Mouse (Mus musculus) forebrain, embryonic 14.5 days (tissue): ENCODE results near the gene Zbtb49. TPM values are rescaled to one million over a fixed set of nuclear protein-coding genes. Genes with fewer than 3 reads are reported as not detected.

Source experiments
- ATAC-seq: fragments of 200-750 bp; cut with Nextera tagmentation; 2 replicates; pipeline ENCODE4 v1.8.0; 2017; ENCODE audit warnings: mild to moderate bottlenecking, moderate library complexity
- DNase-seq: peaks from one replicate; pipeline ENCODE4 v3.0.0-alpha.2; 2015; ENCODE audit warnings: low spot score
- H3K27ac ChIP-seq: fragments of 300-500 bp; sonication (generic); 2 replicates; pipeline ENCODE4 v1.5.1; 2014; ENCODE audit warnings: low read depth, mild to moderate bottlenecking, control low read depth, low read length, moderate library complexity
- H3K27me3 ChIP-seq: fragments of 300-500 bp; sonication (generic); replicated peaks from 2 replicates; pipeline ENCODE4 v1.6.1; 2014; ENCODE audit warnings: low read length, control low read depth, mixed read lengths; ENCODE audit not compliant: control insufficient read depth, insufficient read depth
- H3K36me3 ChIP-seq: fragments of 300-500 bp; sonication (generic); 2 replicates; pipeline ENCODE4 v1.6.1; 2014; ENCODE audit warnings: low read length, control low read depth; ENCODE audit not compliant: control insufficient read depth, insufficient read depth
- H3K4me1 ChIP-seq: fragments of 300-500 bp; sonication (generic); 2 replicates; pipeline ENCODE4 v1.6.1; 2014; ENCODE audit warnings: antibody characterized with exemption, low read length, control low read depth; ENCODE audit not compliant: control insufficient read depth, insufficient read depth
- H3K4me2 ChIP-seq: fragments of 300-500 bp; sonication (generic); 2 replicates; pipeline ENCODE4 v1.6.1; 2014; ENCODE audit warnings: mild to moderate bottlenecking, control low read depth, low read length
- H3K4me3 ChIP-seq: fragments of 300-500 bp; sonication (generic); 2 replicates; pipeline ENCODE4 v1.5.1; 2014; ENCODE audit warnings: low read depth, low read length, control low read depth
- H3K9ac ChIP-seq: fragments of 300-500 bp; sonication (generic); 2 replicates; pipeline ENCODE4 v1.6.1; 2014; ENCODE audit warnings: mild to moderate bottlenecking, low read length, control low read depth, moderate library complexity
- H3K9me3 ChIP-seq: fragments of 300-500 bp; sonication (generic); replicated peaks from 2 replicates; pipeline ENCODE4 v1.6.1; 2016; ENCODE audit warnings: low read length, control low read depth, mixed read lengths; ENCODE audit not compliant: control insufficient read depth
- WGBS: fragments of 180-500 bp; shearing (Covaris S2); extraction: QIAGEN DNeasy Blood & Tissue Kit; methylation state at CpG from one replicate; pipeline ENCODE4 v1.1.7; 2014; 5-methylcytosine and 5-hydroxymethylcytosine counted together
- polyA plus RNA-seq: library from polyadenylated mRNA; unstranded; fragments of >200 nt; fragmentation: Nextera tagmentation; extraction: Ambion mirVana; gene quantifications from 2 replicates; pipeline ENCODE4 v1.2.1, GENCODE M21; 2014

Zbtb49 gene
- polyA plus RNA-seq, result 15.9 and 19.6 TPM in 2 replicates

DNA sequence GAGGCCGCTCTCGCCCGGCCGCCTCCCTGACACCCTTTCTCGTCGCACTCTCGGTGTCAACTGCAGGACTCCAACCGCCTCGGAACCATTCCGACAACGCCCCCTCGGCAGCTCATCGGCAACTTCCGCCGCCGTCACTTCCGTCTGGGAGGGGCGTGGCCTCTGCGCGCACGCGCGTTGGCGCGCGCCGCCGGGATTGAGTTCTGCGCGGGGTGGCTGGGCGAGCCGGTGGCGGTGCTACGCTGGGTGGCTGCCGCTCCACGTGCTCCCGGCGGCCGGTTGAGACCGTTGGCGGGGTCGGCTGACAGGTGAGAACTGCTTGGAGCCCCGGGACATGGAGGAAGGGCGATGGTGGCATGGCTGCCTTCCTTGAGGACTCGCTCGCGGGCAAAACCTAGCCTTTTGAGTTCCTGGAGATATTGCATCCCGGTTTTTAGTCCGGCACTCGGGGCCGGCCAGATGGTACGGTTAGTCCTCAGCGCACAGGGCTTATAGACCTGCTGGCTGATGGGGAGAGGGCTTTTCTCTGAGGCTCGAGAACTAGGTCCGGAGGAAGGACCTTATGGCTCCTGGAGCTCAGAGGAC is at the start of gene Zbtb49, which contains the start of gene Lyar:
TSS of gene Zbtb49 (minus strand) at position 130 of the 585 bp plus-strand sequence.
TSS of gene Lyar (plus strand) at position 143 of the 585 bp plus-strand sequence.
- peak within 1 kb of the TSS; percentile 55 for H3K27ac ChIP-seq
- ATAC-seq, result peak; percentile 94
- WGBS, result under 1% methylated on average over 55 of the region's 55 CpGs

DNA sequence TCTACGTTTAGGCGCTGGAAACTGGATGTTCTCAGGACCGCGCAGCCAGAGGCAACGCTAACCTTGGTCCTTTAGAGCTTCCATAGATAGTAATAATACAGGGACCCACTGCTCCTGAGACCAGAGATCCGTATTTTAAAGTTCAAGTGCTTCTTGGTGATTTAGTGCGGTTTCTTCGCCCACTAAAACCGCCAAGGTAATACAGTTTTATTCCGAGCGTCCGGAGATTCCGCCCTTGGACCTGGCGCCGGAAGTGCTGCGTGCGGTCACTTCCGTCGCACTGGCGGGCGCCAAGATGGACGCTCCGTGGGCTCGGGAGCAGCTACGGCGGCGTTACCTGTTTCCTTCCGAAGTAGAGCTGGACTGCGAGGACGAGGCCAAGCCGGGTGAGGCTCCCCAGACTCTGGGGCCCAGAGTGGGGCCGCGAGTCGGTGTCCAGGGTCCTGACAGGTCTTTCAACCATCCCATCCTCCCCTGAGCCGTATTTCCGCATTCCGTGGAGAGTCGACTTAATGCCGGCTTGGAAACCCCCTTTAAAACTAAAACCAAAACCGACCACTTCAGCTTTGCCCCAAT is 39.9 kb upstream of the Zbtb49 start, which contains the start of gene Tmem128:
TSS of gene Tmem128 (plus strand) at position 79 of the 576 bp plus-strand sequence.
- H3K27me3 ChIP-seq, result no peaks in the 10 kb centered on the region
- H3K9ac ChIP-seq, result peak within 1 kb of the TSS; percentile 76
- peaks cover 7% of the 10 kb centered on the region for H3K4me1 ChIP-seq
- peak within 1 kb of the TSS; percentile 53; the same call in 1 of the 2 replicates for H3K27ac ChIP-seq
- peak; percentile 88 for ATAC-seq
- peak within 1 kb of the TSS; percentile 64 for H3K4me3 ChIP-seq
- WGBS, result under 1% methylated on average over 40 of the region's 40 CpGs
- peaks cover 33% of the 10 kb centered on the region for H3K36me3 ChIP-seq
- H3K9me3 ChIP-seq, result no peaks in the 10 kb centered on the region
- DNase-seq, result peak; percentile 78
- peak within 1 kb of the TSS; percentile 57 for H3K4me2 ChIP-seq

More for the DNA sequence above, at the start of gene Zbtb49, which contains the start of gene Lyar:
- Histone ChIP-seq H3K9ac (peak within 1 kb of the TSS; percentile 88), H3K27me3 (no peaks in the 10 kb centered on the region), H3K36me3 (peaks cover 20% of the 10 kb centered on the region), H3K4me3 (peak within 1 kb of the TSS; percentile 87), H3K4me2 (peak within 1 kb of the TSS; percentile 82), H3K4me1 (peaks cover 11% of the 10 kb centered on the region), H3K9me3 (no peaks in the 10 kb centered on the region)
- DNase-seq, result peak; percentile 94

DNA sequence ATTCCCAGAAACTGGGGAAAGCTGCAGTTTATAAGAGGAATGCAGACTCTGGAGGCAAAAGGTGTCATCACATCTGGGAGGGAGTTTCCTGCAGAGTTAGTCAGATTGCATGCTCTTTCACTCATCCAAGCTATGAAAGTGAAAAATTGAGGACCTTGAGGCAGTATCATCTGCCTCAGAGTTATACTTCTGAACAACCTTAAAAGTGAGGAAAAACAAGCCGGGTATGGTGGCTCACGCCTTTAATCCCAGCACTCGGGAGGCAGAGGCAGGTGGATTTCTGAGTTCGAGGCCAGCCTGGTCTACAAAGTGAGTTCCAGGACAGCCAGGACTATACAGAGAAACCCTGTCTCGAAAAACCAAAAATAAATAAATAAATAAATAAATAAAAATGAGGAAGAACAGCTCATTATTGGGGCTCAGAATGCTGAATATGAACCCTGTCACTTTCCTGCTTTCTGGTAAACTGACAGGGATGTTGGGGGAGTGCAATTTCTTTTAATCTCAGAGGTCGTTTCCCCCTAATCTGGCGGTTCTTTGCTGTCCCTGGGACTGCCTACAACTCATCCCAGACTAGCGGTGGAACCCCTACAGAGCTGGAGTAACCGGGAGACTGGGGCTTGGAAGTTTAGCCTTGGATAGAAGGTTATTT is 39.3 kb upstream of the Zbtb49 start:
- H3K4me1 ChIP-seq, result peaks cover 7% of the 10 kb centered on the region
- H3K4me3 ChIP-seq, result peak overlapping the region; percentile 64
- no peaks in the 10 kb centered on the region for H3K27me3 ChIP-seq
- peak overlapping the region; percentile 53; the same call in 1 of the 2 replicates for H3K27ac ChIP-seq
- H3K4me2 ChIP-seq, result peak overlapping the region; percentile 57
- ATAC-seq, result peak; percentile 1; the same call in 1 of the 2 replicates
- DNase-seq, result no peak
- peak overlapping the region; percentile 76 for H3K9ac ChIP-seq
- WGBS, result 48% methylated on average over 9 of the region's 9 CpGs
- no peaks in the 10 kb centered on the region for H3K9me3 ChIP-seq
- H3K36me3 ChIP-seq, result peaks cover 27% of the 10 kb centered on the region

DNA sequence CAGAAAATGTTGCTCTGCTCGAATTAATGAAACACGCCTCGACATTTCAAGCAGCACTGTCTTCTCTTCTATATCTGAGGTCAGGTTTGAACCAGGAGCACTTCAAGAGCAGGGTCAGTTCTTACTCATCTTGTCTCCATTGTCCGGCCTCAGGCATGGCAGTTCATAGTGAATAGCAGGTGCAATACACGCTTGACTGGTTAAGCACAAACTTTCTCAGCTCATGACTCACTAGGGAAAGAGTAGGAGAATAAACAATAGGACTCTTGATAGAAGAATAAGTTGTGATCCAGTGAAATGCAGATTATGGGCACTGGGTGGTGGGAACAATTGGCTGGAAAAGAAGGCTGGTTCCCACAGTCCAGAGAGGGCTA is 38.5 kb upstream of the Zbtb49 start:
- ATAC-seq, result no peak
- Histone ChIP-seq H3K27me3 (no peaks in the 10 kb centered on the region), H3K4me1 (peaks cover 7% of the 10 kb centered on the region), H3K9ac (no peak overlapping the region), H3K9me3 (no peaks in the 10 kb centered on the region), H3K36me3 (peaks cover 19% of the 10 kb centered on the region), H3K4me2 (no peak overlapping the region), H3K27ac (no peak overlapping the region), H3K4me3 (no peak overlapping the region)
- WGBS, result 88% methylated on average over 5 of the region's 5 CpGs
- no peak for DNase-seq

DNA sequence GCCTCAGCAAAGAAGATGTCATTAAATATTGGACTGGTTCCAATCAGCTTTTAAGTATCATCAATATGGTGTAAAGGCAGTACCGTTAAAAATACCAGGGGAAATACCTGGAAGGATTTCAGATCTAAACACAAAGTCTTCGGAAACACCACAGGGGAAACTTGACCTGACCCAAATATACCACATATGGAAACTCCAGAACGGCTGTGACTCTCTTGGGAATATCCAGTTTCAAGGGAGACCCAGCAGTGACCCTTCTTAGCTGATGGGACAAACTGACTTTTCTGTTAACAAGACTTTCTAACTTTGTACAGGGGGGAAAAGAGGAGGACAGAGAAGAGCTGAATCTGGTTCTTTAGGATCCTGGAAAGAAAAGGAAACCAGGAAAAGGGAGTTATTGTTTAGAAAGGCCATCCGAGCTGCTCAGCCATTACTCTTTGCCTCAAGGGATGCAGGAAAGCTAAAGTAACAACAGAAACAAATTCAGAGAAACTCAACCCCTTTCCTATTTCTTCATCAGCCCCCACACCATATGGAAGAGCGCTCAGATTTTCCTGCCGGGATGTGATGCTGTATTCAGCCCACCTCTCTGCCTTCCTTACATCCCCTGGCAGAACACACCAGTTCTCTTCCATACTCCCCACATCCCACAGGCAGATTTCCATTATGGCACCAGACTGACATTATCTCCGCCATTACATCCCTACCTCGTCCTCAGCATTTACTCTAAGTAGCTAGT is 37.9 kb upstream of the Zbtb49 start:
- H3K4me1 ChIP-seq, result peaks cover 7% of the 10 kb centered on the region
- no peak overlapping the region for H3K27ac ChIP-seq
- no peak overlapping the region for H3K9ac ChIP-seq
- 83% methylated on average over 8 of the region's 8 CpGs for WGBS
- H3K9me3 ChIP-seq, result no peaks in the 10 kb centered on the region
- H3K4me2 ChIP-seq, result no peak overlapping the region
- ATAC-seq, result no peak
- H3K27me3 ChIP-seq, result no peaks in the 10 kb centered on the region
- DNase-seq, result no peak
- H3K4me3 ChIP-seq, result no peak overlapping the region
- peaks cover 13% of the 10 kb centered on the region for H3K36me3 ChIP-seq

DNA sequence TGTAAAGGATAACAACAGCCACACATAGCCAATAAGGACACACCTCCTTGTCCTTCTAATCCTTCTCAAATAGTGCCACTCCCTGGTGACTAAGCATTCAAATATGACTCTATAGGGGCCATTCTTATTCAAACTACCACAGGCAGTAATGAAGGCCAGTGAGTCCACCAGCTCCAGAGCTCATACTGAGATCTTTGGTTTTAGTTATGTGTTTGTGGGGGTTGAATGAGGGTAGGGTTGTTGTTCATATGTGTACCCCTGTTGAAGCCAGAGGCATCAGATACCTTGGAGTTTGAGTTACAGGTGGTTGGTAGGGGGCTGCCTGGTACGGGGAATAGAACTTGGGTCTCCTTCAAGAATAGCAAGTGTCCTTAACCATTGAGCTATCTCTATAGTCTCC is 36.3 kb upstream of the Zbtb49 start:
- Histone ChIP-seq H3K4me3 (no peak overlapping the region), H3K4me1 (peaks cover 7% of the 10 kb centered on the region), H3K36me3 (no peaks in the 10 kb centered on the region), H3K27ac (no peak overlapping the region), H3K4me2 (no peak overlapping the region), H3K9ac (no peak overlapping the region), H3K9me3 (no peaks in the 10 kb centered on the region), H3K27me3 (no peaks in the 10 kb centered on the region)
- 88% methylated on average over 1 of the region's 1 CpGs for WGBS
- DNase-seq, result no peak
- ATAC-seq, result no peak

DNA sequence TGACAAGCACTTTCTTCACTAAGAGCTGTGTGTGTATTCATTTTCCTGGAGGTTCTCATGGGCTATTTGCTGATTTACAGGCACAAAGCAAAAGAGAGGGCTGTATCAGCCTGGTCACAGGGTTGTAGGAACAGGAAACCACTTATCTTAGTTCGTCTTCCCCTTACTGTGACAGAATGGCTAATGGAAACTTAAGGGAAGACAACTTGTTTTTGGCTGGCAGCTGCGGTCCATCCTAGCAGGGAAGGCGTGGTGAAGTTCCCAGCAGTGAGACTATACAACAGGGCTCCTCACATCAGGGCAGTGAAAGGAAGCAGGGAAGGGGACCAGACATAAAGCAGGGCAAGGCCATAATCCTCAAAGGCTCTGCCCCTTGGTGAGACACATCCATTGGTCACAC is 35.4 kb upstream of the Zbtb49 start:
- DNase-seq, result no peak

DNA sequence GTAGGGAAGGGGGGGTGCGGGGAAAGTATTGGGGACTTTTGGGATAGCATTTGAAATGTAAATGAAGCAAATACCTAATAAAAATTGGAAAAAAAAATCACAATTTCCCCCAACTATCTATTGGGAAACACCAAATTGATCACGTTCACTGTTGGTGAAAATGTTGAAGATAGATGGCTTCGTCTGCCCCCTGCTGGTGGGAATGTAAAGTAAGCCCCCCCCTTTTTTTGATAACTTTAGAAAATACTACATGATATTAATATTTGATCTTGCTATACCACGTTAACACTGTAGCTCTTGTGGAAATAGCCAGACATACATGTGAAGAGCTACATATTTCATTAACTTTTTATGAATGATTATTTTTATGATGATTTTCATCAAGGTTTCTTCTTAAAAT is 34.9 kb upstream of the Zbtb49 start:
- Histone ChIP-seq H3K27me3 (no peaks in the 10 kb centered on the region), H3K9me3 (no peaks in the 10 kb centered on the region), H3K9ac (no peak overlapping the region), H3K4me1 (no peaks in the 10 kb centered on the region), H3K27ac (no peak overlapping the region), H3K4me2 (no peak overlapping the region), H3K4me3 (no peak overlapping the region), H3K36me3 (no peaks in the 10 kb centered on the region)
- ATAC-seq (no peak), DNase-seq (peak; percentile 10)
- WGBS, result 42% methylated on average over 4 of the region's 4 CpGs

More for the DNA sequence above, 35.4 kb upstream of the Zbtb49 start:
- no peak for ATAC-seq
- Histone ChIP-seq H3K9ac (no peak overlapping the region), H3K9me3 (no peaks in the 10 kb centered on the region), H3K4me1 (peaks cover under 1% of the 10 kb centered on the region), H3K36me3 (no peaks in the 10 kb centered on the region), H3K27ac (no peak overlapping the region), H3K4me3 (no peak overlapping the region), H3K4me2 (no peak overlapping the region), H3K27me3 (no peaks in the 10 kb centered on the region)
- WGBS, result 86% methylated on average over 3 of the region's 3 CpGs
